Comparison of ENCODE assay signal across 1 mouse cellular context in genomic region chr8:107109816-107110435, GRCm38 (mm10).
TF ChIP-seq lines count a peak whose summit lies in the region.

No protein-coding gene starts in this region.

TF ChIP-seq in MEL, 35 proteins besides CTCF, POLR2A, EP300 and RAD21 (continued from another document):
- peak; percentile 49 for TF ChIP-seq MXI1 (IDR thresholded peaks at IDR 0.05; ENCODE audit: low read depth, low read length)
- no peak for TF ChIP-seq SIN3A (IDR thresholded peaks at IDR 0.05; ENCODE audit: low read length)
- TF ChIP-seq USF1 (IDR thresholded peaks at IDR 0.05; ENCODE audit: low read depth, low read length), result 0 out of 2 replicates have a peak, but pooled peaks have one; percentile 4
- no peak for TF ChIP-seq GATA1 (IDR thresholded peaks at IDR 0.05; ENCODE audit: low read depth, low read length)
- TF ChIP-seq SMC3 (IDR thresholded peaks at IDR 0.05; ENCODE audit: low read depth, low read length), result peak; percentile 37
- TF ChIP-seq RCOR1 (IDR thresholded peaks at IDR 0.05; ENCODE audit: low read depth, low read length), result no peak
- TF ChIP-seq TBP (IDR thresholded peaks at IDR 0.05; ENCODE audit: low read depth, low read length), result 0 out of 2 replicates have a peak, but pooled peaks have one; percentile 13
- TF ChIP-seq MAFK (IDR thresholded peaks at IDR 0.05; ENCODE audit: borderline replicate concordance, low read depth, low read length), result no peak
